Mouse (Mus musculus) right cerebral cortex, adult 2 months (tissue): Measurements from ENCODE around the gene Gm42688.

Experiments
- DNase-seq, 2 experiments: peaks; one replicate each; pipeline ENCODE4 v3.0.0; 2021 to 2022; ENCODE audit warnings: low spot score in 2 of 2

Gene Gm42688

GRCm38 (mm10) chr6:83117616-83118015, 16.2 kb downstream of the Gm42688 start:
- DNase-seq, result no peak

GRCm38 (mm10) chr6:83118369-83118768, 17.0 kb downstream of the Gm42688 start:
- no peak for DNase-seq

- no peak for DNase-seq
Observed at GRCm38 (mm10) chr6:83118825-83119733, 17.7 kb downstream of the Gm42688 start.

- DNase-seq, result no peak
Observed at GRCm38 (mm10) chr6:83119734-83120051, 18.3 kb downstream of the Gm42688 start.

GRCm38 (mm10) chr6:83120930-83121862, 19.8 kb downstream of the Gm42688 start, which contains the start of gene Wbp1:
Gene Wbp1 (minus strand): TSS chr6:83121559.
- peak; percentile 97 for DNase-seq

DNA sequence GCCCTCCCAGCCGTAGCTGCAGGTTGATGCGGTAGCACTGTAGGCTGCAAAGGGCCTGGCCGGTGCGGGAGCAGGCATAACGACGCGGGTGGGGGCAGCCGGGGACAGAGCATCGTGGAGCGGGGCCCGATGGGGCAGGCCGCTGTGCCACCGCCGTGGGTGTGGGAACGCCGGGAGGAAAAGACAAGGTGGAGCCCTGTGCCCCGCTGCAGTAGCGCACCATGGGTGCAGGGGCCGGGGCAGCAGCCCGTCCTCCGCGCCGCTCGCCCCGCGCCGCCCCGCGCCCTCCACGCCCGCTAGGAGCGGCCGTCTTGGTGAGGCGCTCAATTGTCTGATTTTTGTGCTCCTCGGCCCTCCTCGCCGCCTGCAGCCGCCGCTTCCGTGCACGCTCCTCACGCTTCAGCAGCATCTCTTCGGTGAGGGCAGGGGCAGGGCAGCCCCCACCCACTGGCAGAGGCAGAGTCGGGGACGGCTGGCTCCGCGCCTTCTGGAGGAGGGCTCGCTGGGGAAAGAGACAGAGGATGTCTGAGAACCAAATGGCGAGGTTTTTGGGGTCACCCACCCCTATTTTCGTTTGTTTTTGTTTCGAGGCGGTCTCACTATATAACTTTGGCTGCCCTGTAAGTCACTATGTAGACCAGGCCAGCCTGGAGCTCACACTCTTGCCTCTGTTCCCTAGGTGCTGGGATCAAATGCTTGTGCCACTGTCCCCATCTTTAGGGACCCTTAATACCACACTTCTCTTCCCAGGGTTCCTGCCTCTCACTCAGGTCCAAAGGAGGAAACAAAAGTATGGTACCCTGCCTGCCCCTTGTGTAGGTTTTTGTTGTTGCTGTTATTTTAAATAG, 20.7 kb downstream of the Gm42688 start:
- DNase-seq, result peak; percentile 11 to 29

GRCm38 (mm10) chr6:83122961-83123360, 21.5 kb downstream of the Gm42688 start:
- DNase-seq, result no peak

DNA sequence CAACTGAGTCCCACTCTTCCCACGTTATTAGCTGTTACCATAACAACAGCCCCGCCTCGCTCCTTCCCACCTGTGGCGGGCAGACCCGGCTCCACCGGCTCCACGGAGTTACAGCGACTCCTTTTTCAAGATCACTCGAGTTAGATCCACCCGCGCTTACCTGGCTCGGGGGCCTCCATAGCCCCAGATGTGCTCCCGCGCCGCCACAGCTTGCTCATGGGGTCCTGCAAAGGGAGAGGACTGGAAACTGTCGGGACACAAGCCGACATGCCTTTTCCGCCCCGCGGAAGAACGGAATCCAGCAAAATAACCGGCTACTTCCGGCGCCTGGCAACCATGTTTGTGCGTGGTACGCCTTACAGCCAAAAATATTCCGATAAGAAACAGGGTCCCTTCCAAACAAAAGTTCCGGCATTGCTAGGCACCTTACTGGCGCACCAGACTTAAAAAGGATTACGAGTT, 23.5 kb downstream of the Gm42688 start:
- peak; percentile 89 to 90 for DNase-seq

GRCm38 (mm10) chr6:83125331-83125730, 23.9 kb downstream of the Gm42688 start, which contains the start of gene Ino80b:
Gene Ino80b (minus strand): TSS chr6:83125431.
- DNase-seq, result no peak

DNA sequence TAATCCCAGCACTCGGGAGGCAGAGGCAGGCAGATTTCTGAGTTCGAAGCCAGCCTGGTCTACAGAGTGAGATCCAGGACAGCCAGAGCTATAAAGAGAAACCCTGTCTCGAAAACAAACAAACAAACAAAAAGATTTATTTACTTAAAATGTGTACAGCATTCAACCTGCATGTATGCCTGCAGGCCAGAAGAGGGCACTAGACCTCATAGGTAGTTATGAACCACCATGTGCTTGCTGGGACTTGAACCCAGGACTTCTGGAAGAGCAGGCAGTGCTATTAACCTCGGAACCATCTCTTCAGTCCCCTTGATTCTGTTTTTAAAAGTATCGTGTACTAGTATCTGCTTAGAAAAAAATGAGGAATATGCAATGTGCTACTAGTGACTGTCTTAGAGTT, 26.0 kb downstream of the Gm42688 start:
- DNase-seq, result no peak

GRCm38 (mm10) chr6:83131469-83132034, 30.1 kb downstream of the Gm42688 start:
- no peak for DNase-seq

- DNase-seq, result no peak
Observed at GRCm38 (mm10) chr6:83132176-83132919, 30.9 kb downstream of the Gm42688 start.

GRCm38 (mm10) chr6:83134226-83134625, 32.8 kb downstream of the Gm42688 start:
- no peak for DNase-seq

DNA sequence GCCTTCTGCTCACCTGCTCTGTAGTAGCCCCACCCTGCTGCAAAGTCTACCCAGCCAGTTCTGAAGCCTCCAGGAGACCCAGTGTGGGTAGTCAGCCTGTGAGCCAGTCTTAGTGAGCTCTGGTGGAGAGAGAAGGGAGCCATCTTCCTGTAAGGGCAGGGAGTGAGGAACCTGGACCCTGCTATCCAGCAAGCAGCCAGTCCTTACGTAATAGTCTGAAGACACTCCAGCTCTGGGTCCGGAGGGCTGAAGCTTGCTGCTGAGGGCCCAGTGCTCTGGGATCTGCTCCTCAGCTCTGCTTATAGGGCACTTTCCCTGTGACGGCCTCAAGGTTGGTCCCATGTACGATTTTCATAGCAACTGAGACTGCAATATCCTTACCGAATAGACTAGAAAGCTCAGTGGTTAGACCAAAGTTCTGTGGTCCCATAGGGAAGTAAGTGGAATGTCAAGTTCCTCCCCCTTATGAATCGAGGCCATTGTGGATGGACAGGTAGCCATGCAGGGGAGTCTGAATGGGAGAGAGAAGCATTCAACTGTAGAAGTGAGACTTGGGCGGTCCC, 33.6 kb downstream of the Gm42688 start, which contains the start of gene Rtkn:
TSS of gene Rtkn (plus strand) at position 513 of the 563 bp plus-strand sequence.
- no peak for DNase-seq

GRCm38 (mm10) chr6:83135571-83136161, 34.2 kb downstream of the Gm42688 start:
- no peak for DNase-seq

- no peak for DNase-seq
Observed at GRCm38 (mm10) chr6:83136291-83136880, 35.0 kb downstream of the Gm42688 start.

GRCm38 (mm10) chr6:83136881-83137575, 35.6 kb downstream of the Gm42688 start:
- DNase-seq, result no peak

- DNase-seq, result peak in 1 of 2 experiments; percentile 65
Observed at GRCm38 (mm10) chr6:83137576-83137950, 36.1 kb downstream of the Gm42688 start.
